Mouse (Mus musculus): Measurements from ENCODE around the gene Sgcd. TPM values are rescaled to one million over a fixed set of nuclear protein-coding genes. Genes with fewer than 3 reads are reported as not detected.

Gene Sgcd
- polyA plus RNA-seq, 1 experiment from 2014 or later = 1.5 TPM

DNA sequence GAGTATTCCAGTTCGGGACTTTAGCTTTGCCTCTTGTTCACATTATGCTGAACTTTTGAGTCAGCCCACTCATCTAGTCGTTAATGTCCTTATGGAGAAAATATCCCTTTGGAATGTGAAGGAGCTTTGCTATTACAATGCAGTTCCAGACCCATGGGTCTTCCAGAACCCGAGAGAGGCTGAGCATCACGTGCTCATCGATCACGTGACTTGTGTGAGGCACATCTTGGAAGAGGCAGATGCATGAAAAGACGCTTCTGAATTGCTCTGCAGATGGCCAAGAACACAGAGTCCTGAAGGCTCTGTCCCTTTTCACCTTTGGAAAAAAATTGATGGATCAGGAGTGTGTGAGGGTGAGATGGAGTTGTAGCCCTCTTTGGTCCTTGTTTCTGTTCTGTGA is 1120.2 kb downstream of the Sgcd start:
- Histone ChIP-seq H3K9me3 (ENCODE audit: control insufficient read depth, low read length) (no peaks in the 10 kb centered on the region), H3K4me3 (ENCODE audit: low read depth, low read length) (no peak overlapping the region), H3K4me2 (no peak overlapping the region), H3K36me3 (ENCODE audit: control insufficient read depth, insufficient read depth, low read length) (no peaks in the 10 kb centered on the region), H3K4me1 (replicated peaks; ENCODE audit: control insufficient read depth, insufficient read depth, low read length) (no peaks in the 10 kb centered on the region), H3K9ac (ENCODE audit: low read depth, low read length) (no peak overlapping the region), H3K27ac (ENCODE audit: low read depth, low read length) (no peak overlapping the region), H3K27me3 (replicated peaks; ENCODE audit: control insufficient read depth, insufficient read depth, low read length) (no peaks in the 10 kb centered on the region)
- 73% methylated on average over 7 of the region's 7 CpGs for WGBS
- ATAC-seq (replicated peaks; ENCODE audit: low FRiP score) (no peak), DNase-seq (ENCODE audit: low spot score) (no peak)

DNA sequence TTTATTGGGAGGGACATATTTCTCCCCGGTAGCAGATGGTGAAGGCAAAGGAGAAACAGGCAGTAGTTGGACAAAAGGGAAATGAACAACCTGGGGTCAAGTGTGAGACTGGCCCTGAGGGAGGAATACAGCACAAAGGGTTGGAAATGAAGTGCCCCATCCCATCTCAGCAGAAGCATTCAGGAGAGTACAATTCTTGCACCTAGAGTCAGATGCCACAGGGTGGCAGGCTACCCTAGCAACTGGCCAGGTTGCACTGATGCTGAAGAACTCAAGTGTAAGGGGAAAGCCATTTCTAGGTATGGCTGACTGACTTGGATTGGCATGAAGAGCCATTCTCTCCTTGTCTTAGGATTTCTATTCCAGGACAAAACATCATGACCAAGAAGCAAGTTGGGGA is 1124.0 kb downstream of the Sgcd start:
- no peak overlapping the region for H3K27ac ChIP-seq (ENCODE audit: low read depth, low read length)
- ATAC-seq (replicated peaks; ENCODE audit: low FRiP score) (no peak), DNase-seq (ENCODE audit: low spot score) (no peak)
- H3K4me2 ChIP-seq = no peak overlapping the region
- no peaks in the 10 kb centered on the region for H3K4me1 ChIP-seq (replicated peaks; ENCODE audit: control insufficient read depth, insufficient read depth, low read length)
- no peak overlapping the region for H3K9ac ChIP-seq (ENCODE audit: low read depth, low read length)
- no peaks in the 10 kb centered on the region for H3K9me3 ChIP-seq (ENCODE audit: control insufficient read depth, low read length)
- H3K36me3 ChIP-seq (ENCODE audit: control insufficient read depth, insufficient read depth, low read length) = no peaks in the 10 kb centered on the region
- H3K4me3 ChIP-seq (ENCODE audit: low read depth, low read length) = no peak overlapping the region
- H3K27me3 ChIP-seq (replicated peaks; ENCODE audit: control insufficient read depth, insufficient read depth, low read length) = no peaks in the 10 kb centered on the region
- WGBS = 56% methylated on average over 1 of the region's 1 CpGs

DNA sequence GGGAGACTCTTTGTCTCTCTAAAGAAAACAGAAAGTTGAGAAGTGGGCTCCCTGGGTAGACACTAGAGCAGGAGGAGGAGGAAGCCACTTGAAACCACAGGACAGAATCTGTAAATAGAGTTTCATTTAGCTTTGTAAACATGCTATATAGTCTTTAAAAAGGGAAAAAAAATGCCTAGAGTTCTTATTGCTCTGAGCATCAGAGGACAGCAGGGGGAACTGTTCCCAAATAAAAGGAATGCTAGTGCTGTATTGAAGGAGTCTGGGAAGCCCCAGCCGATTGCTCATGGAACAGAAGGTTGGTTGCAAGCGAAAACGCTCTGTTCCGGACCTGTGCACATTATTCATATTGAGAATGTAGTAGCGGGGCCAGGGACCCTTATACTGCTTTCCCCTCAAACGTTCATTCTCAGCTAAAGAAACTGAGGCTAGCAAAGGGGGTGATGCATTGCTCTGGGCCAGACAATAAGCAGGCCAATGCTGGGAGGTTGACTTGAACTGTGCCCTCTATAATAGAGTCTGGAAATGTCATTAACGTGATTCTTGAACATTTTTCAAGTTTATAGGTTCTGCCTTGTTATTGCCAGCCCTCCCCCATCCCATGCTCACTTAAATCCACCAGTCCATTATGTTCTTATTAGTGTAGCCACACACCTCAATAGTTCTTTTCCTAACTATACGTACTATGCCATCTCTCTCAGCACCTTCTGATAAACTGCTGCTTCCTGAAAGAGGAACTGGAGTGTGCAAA is 1140.4 kb downstream of the Sgcd start:
- WGBS = 39% methylated on average over 8 of the region's 8 CpGs
- H3K9ac ChIP-seq (ENCODE audit: low read depth, low read length) = no peak overlapping the region
- no peak for DNase-seq (ENCODE audit: low spot score)
- H3K4me3 ChIP-seq (ENCODE audit: low read depth, low read length) = no peak overlapping the region
- H3K9me3 ChIP-seq (ENCODE audit: control insufficient read depth, low read length) = no peaks in the 10 kb centered on the region
- no peaks in the 10 kb centered on the region for H3K27me3 ChIP-seq (replicated peaks; ENCODE audit: control insufficient read depth, insufficient read depth, low read length)
- H3K4me2 ChIP-seq = no peak overlapping the region
- H3K4me1 ChIP-seq (replicated peaks; ENCODE audit: control insufficient read depth, insufficient read depth, low read length) = no peaks in the 10 kb centered on the region
- H3K36me3 ChIP-seq (ENCODE audit: control insufficient read depth, insufficient read depth, low read length) = no peaks in the 10 kb centered on the region
- H3K27ac ChIP-seq (ENCODE audit: low read depth, low read length) = no peak overlapping the region
- ATAC-seq (replicated peaks; ENCODE audit: low FRiP score) = no peak

DNA sequence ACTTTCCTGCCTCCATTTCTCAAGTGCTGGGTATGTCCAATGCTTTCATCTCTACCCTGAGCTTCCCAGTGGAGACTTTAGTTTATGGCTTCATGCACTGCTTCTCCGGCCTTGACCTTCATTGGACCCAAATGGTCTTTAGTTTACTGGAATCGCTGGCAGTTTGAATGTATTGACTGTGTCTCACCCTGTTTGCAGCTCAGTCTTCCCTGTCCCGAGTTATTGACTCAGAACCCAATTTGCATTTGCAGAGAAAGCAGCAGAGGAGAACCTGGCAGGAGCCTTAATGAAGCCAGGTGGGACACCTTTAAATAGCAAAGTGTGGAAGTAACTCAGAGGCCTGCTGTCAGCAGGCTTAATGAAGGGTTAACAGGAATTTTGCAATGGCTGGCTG is 1140.9 kb downstream of the Sgcd start:
- DNase-seq (ENCODE audit: low spot score) (no peak), ATAC-seq (replicated peaks; ENCODE audit: low FRiP score) (no peak)
- H3K4me2 ChIP-seq = no peak overlapping the region
- H3K9ac ChIP-seq (ENCODE audit: low read depth, low read length) = no peak overlapping the region
- H3K4me1 ChIP-seq (replicated peaks; ENCODE audit: control insufficient read depth, insufficient read depth, low read length) = no peaks in the 10 kb centered on the region
- no peaks in the 10 kb centered on the region for H3K9me3 ChIP-seq (ENCODE audit: control insufficient read depth, low read length)
- WGBS = 57% methylated on average over 3 of the region's 3 CpGs
- H3K36me3 ChIP-seq (ENCODE audit: control insufficient read depth, insufficient read depth, low read length) = no peaks in the 10 kb centered on the region
- H3K4me3 ChIP-seq (ENCODE audit: low read depth, low read length) = no peak overlapping the region
- H3K27ac ChIP-seq (ENCODE audit: low read depth, low read length) = no peak overlapping the region
- H3K27me3 ChIP-seq (replicated peaks; ENCODE audit: control insufficient read depth, insufficient read depth, low read length) = no peaks in the 10 kb centered on the region

DNA sequence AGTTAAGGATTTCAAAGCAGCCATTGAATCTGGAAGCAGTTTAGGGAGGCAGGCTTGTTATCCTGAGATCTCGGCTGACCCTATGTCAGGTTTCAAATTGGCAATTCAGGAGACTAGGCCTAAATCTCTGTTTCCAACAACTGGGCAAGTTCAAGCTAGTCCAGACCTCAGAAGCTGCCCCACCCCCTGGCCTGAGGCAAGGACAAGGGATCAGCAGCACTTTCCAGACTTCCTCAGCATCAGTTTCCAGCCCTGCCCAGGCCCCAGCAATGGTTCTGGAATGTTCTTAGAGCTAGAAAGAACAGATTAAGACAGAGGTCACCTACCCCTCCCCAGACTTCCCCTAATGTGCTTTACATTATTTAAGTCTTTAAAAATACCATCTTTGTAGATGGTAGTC is 1142.1 kb downstream of the Sgcd start:
- Histone ChIP-seq H3K4me1 (replicated peaks; ENCODE audit: control insufficient read depth, insufficient read depth, low read length) (no peaks in the 10 kb centered on the region), H3K27ac (ENCODE audit: low read depth, low read length) (no peak overlapping the region), H3K4me2 (no peak overlapping the region), H3K4me3 (ENCODE audit: low read depth, low read length) (no peak overlapping the region), H3K27me3 (replicated peaks; ENCODE audit: control insufficient read depth, insufficient read depth, low read length) (no peaks in the 10 kb centered on the region), H3K36me3 (ENCODE audit: control insufficient read depth, insufficient read depth, low read length) (no peaks in the 10 kb centered on the region), H3K9me3 (ENCODE audit: control insufficient read depth, low read length) (no peaks in the 10 kb centered on the region), H3K9ac (ENCODE audit: low read depth, low read length) (no peak overlapping the region)
- DNase-seq (ENCODE audit: low spot score) (no peak), ATAC-seq (replicated peaks; ENCODE audit: low FRiP score) (no peak)
- 65% methylated on average over 1 of the region's 1 CpGs for WGBS

Measured in liver, embryonic 11.5 days (tissue).